Mouse (Mus musculus) cerebellum, adult 2 months (tissue): ENCODE results near the gene Arl16.

Experiments used
- CTCF ChIP-seq: fragments of 200-500 bp; IDR thresholded peaks from 2 replicates; pipeline ENCODE4 v1.5.1; 2011; ENCODE audit warnings: low read depth, mild to moderate bottlenecking, control low read depth, low read length, moderate library complexity, borderline replicate concordance; ENCODE audit not compliant: insufficient read depth
- POLR2A ChIP-seq: fragments of 200-500 bp; IDR thresholded peaks from 2 replicates; pipeline ENCODE4 v1.6.1; 2011; ENCODE audit warnings: low read length, control low read depth, borderline replicate concordance; ENCODE audit not compliant: insufficient read depth

- TF ChIP-seq POLR2A = no peak
- TF ChIP-seq CTCF = no peak
Measured at GRCm38 (mm10) chr11:120464365-120464764, 3.0 kb downstream of the Arl16 start.
